ENCODE assay signal across 19 mouse cellular contexts in genomic region chr4:13077374-13078100, GRCm38 (mm10).
DNase-seq lines count a peak whose midpoint lies in the region; ATAC-seq lines count a peak whose summit lies in the region.
"Had no signal": no experiment of that assay in that cellular context is flagged by ENCODE, and none has a peak within 500 bp of the region (broad histone marks: within the 10 kb centered on the region; RNA-seq: fewer than 3 reads in every experiment).

No protein-coding gene starts in this region.

- no peak overlapping the region for H3K4me2 ChIP-seq in kidney, embryonic 16.5 days (replicated peaks; ENCODE audit: low read depth, low read length)
- H3K4me2 ChIP-seq: embryonic facial prominence, embryonic 12.5 days; forebrain, embryonic 15.5 days; heart, embryonic 11.5 days; heart, embryonic 15.5 days had no signal

- intact Hi-C loops in left cerebral cortex, postnatal 4 days (cut with DNase I) = no loop called here

- no peak for ATAC-seq in kidney, embryonic 16.5 days (ENCODE audit: low FRiP score, low TSS enrichment)
- no peak for ATAC-seq in frontal cortex, adult (ENCODE audit: low TSS enrichment)
- ATAC-seq: forebrain, embryonic 15.5 days; hindbrain, embryonic 16.5 days had no signal

- 93% methylated on average over 5 of the region's 5 CpGs for WGBS in kidney, embryonic 16.5 days

- H3K4me3 ChIP-seq in kidney, embryonic 16.5 days (ENCODE audit: low read length) = no peak overlapping the region
- H3K4me3 ChIP-seq: embryonic facial prominence, embryonic 12.5 days; forebrain, embryonic 15.5 days; heart, adult 2 months; heart, embryonic 15.5 days had no signal

- no peak overlapping the region for H3K27ac ChIP-seq in kidney, embryonic 16.5 days (ENCODE audit: low read length)
- H3K27ac ChIP-seq: embryonic facial prominence, embryonic 12.5 days; forebrain, embryonic 15.5 days; heart, adult 2 months; heart, embryonic 15.5 days had no signal

- DNase-seq in left cerebral cortex, postnatal 4 days = peak; percentile 38
- DNase-seq in left cerebral cortex, adult 9 months (ENCODE audit: low spot score in 2 of 2) = no peak
- peak; percentile 40 to 45 for DNase-seq in cerebellum, adult 18-20 months
- DNase-seq in cerebellum, adult 9-11 months = peak; percentile 53
- peak; percentile 61 to 67 for DNase-seq in cerebellum, postnatal 36 days
- no peak for DNase-seq in adrenal gland, postnatal 4 days (ENCODE audit: low spot score in 2 of 2)
- DNase-seq: adrenal gland, adult 2 months; adrenal gland, postnatal 25 days; gastrocnemius, postnatal 14 days; heart, adult 2 months; heart, postnatal 14 days; kidney, adult 18-20 months had no signal

- no peaks in the 10 kb centered on the region for H3K36me3 ChIP-seq in kidney, embryonic 16.5 days (ENCODE audit: insufficient read depth, low read length)
- H3K36me3 ChIP-seq: embryonic facial prominence, embryonic 12.5 days; forebrain, embryonic 15.5 days; heart, embryonic 15.5 days had no signal

- no peaks in the 10 kb centered on the region for H3K27me3 ChIP-seq in kidney, embryonic 16.5 days (ENCODE audit: insufficient read depth, low read length)
- H3K27me3 ChIP-seq: embryonic facial prominence, embryonic 12.5 days; forebrain, embryonic 15.5 days; heart, embryonic 15.5 days had no signal

- H3K9ac ChIP-seq in kidney, embryonic 16.5 days (replicated peaks; ENCODE audit: low read length) = no peak overlapping the region
- H3K9ac ChIP-seq: embryonic facial prominence, embryonic 12.5 days; forebrain, embryonic 15.5 days; heart, embryonic 15.5 days had no signal

- no peaks in the 10 kb centered on the region for H3K9me3 ChIP-seq in kidney, embryonic 16.5 days (ENCODE audit: low read length)
- H3K9me3 ChIP-seq: embryonic facial prominence, embryonic 12.5 days; heart, embryonic 15.5 days had no signal

- no peaks in the 10 kb centered on the region for H3K4me1 ChIP-seq in kidney, embryonic 16.5 days (ENCODE audit: insufficient read depth, low read length)
- H3K4me1 ChIP-seq: embryonic facial prominence, embryonic 12.5 days; forebrain, embryonic 15.5 days; heart, embryonic 15.5 days had no signal

Comparison
In these comparisons a context has a peak if more than half of its experiments do, and no peak if none do; other contexts are left out.
1. DNase-seq: peak in left cerebral cortex, postnatal 4 days (single experiment), cerebellum, adult 18-20 months (2 of 2), cerebellum, adult 9-11 months (single experiment) and cerebellum, postnatal 36 days (2 of 2); none in left cerebral cortex, adult 9 months (0 of 2) and adrenal gland, postnatal 4 days (0 of 2).